Mouse (Mus musculus): ENCODE results near the gene Hibadh. TPM values are rescaled to one million over a fixed set of nuclear protein-coding genes. Genes with fewer than 3 reads are reported as not detected.

Hibadh gene
- polyA plus RNA-seq, 1 experiment from 2014 or later: 116 TPM

DNA sequence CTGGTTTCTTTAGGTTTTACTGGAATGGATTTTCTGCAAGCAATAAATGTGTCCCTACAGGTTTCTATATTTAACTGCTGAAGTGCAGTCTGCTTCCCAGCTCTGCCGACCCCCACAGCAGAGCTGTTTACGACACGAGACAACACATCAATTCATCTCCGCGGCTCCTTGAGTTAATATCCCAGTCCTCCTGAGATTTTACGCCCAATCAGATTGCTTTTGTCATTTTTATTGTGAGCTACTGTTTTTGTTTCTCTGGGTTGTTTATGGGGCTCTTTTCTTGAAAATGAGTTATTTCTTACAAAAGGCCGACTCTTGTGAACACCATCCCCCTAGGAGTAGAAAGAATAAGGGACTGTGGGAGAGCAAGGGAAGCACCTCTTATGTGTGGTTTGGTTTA lies 2.0 kb upstream of the Hibadh start:
- Histone ChIP-seq H3K27ac (ENCODE audit: low read length) (no peak overlapping the region), H3K9me3 (replicated peaks; ENCODE audit: control insufficient read depth, low read length) (no peaks in the 10 kb centered on the region), H3K9ac (ENCODE audit: low read length) (no peak overlapping the region), H3K4me2 (ENCODE audit: low read depth, low read length) (no peak overlapping the region), H3K4me1 (ENCODE audit: control insufficient read depth, insufficient read depth, low read length) (no peaks in the 10 kb centered on the region), H3K36me3 (ENCODE audit: control insufficient read depth, insufficient read depth, low read length) (no peaks in the 10 kb centered on the region), H3K27me3 (ENCODE audit: control insufficient read depth, insufficient read depth, low read length) (no peaks in the 10 kb centered on the region), H3K4me3 (replicated peaks; ENCODE audit: low read length) (no peak overlapping the region)
- WGBS: 43% methylated on average over 7 of the region's 7 CpGs
- ATAC-seq (ENCODE audit: insufficient read depth, low FRiP score): no peak

DNA sequence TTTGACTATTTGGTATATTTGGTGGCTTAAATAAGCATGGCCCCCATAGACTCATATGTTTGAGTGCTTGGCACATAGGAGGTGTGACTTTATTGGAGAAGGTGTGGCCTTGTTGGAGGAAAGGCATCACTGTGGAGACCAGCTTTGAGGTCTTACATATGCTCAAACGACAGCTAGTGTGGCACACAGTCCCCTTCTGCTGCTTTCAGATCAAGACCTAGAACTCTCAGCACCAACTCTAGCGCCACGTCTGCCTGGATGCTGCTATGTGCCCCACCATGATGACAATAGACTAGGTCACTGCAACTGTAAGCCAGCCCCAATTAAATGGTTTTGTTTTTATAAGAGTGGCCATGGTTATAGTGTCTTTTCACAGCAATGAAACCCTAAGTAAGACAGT lies 887 bp upstream of the Hibadh start:
- ATAC-seq (ENCODE audit: insufficient read depth, low FRiP score): no peak
- Histone ChIP-seq H3K4me3 (replicated peaks; ENCODE audit: low read length) (no peak overlapping the region), H3K36me3 (ENCODE audit: control insufficient read depth, insufficient read depth, low read length) (no peaks in the 10 kb centered on the region), H3K4me2 (ENCODE audit: low read depth, low read length) (no peak overlapping the region), H3K9me3 (replicated peaks; ENCODE audit: control insufficient read depth, low read length) (no peaks in the 10 kb centered on the region), H3K9ac (ENCODE audit: low read length) (no peak overlapping the region), H3K4me1 (ENCODE audit: control insufficient read depth, insufficient read depth, low read length) (no peaks in the 10 kb centered on the region), H3K27me3 (ENCODE audit: control insufficient read depth, insufficient read depth, low read length) (no peaks in the 10 kb centered on the region), H3K27ac (ENCODE audit: low read length) (no peak overlapping the region)
- WGBS: 67% methylated on average over 3 of the region's 3 CpGs

DNA sequence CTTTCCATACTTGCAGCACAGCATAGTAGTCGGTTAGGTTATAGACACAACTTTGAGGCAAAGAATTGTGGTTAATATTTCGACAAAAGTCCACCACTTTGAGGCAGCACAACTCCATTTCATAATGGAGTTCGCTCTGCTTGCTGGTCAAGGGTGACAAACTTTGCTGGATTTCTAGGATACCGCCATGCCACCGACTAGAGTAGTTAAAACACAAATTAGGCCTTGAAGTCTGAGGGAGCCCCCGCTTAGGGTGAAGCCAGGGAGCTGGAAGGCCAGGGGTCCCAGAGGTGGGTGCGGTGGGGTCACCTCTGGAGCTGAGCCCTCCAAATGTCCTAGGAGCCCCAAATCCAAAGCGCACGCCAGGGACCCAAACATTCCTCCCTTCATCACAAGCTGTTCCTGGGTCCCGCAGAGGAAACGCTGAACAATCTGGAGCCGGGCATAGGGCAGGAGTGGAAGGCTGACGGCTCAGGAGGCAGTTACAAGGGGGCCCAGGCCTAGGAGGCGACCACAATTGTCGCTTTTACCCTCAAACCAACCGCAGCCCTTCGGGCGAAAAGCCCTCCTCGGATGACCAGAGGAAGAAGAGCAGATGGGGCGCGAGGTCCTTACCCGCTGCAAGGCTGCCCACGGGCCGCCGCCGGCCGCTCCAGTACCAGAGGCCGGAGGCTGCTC lies 504 bp downstream of the Hibadh start:
- H3K9ac ChIP-seq (ENCODE audit: low read length): peak overlapping the region; percentile 93
- H3K4me1 ChIP-seq (ENCODE audit: control insufficient read depth, insufficient read depth, low read length): no peaks in the 10 kb centered on the region
- peak overlapping the region; percentile 85 for H3K4me2 ChIP-seq (ENCODE audit: low read depth, low read length)
- 2% methylated on average over 28 of the region's 28 CpGs for WGBS
- no peaks in the 10 kb centered on the region for H3K9me3 ChIP-seq (replicated peaks; ENCODE audit: control insufficient read depth, low read length)
- H3K27ac ChIP-seq (ENCODE audit: low read length): peak overlapping the region; percentile 83
- no peaks in the 10 kb centered on the region for H3K36me3 ChIP-seq (ENCODE audit: control insufficient read depth, insufficient read depth, low read length)
- no peaks in the 10 kb centered on the region for H3K27me3 ChIP-seq (ENCODE audit: control insufficient read depth, insufficient read depth, low read length)
- H3K4me3 ChIP-seq (replicated peaks; ENCODE audit: low read length): peak overlapping the region; percentile 73
- ATAC-seq (ENCODE audit: insufficient read depth, low FRiP score): peak; percentile 17; the same call in 1 of the 2 replicates

- H3K9ac ChIP-seq (ENCODE audit: low read length): no peak overlapping the region
- no peaks in the 10 kb centered on the region for H3K27me3 ChIP-seq (ENCODE audit: control insufficient read depth, insufficient read depth, low read length)
- H3K9me3 ChIP-seq (replicated peaks; ENCODE audit: control insufficient read depth, low read length): no peaks in the 10 kb centered on the region
- peak overlapping the region; percentile 85 for H3K4me2 ChIP-seq (ENCODE audit: low read depth, low read length)
- WGBS: 56% methylated on average over 1 of the region's 1 CpGs
- no peak for ATAC-seq (ENCODE audit: insufficient read depth, low FRiP score)
- no peaks in the 10 kb centered on the region for H3K36me3 ChIP-seq (ENCODE audit: control insufficient read depth, insufficient read depth, low read length)
- H3K4me1 ChIP-seq (ENCODE audit: control insufficient read depth, insufficient read depth, low read length): no peaks in the 10 kb centered on the region
- no peak overlapping the region for H3K27ac ChIP-seq (ENCODE audit: low read length)
- H3K4me3 ChIP-seq (replicated peaks; ENCODE audit: low read length): peak overlapping the region; percentile 73; the same call in 1 of the 2 replicates
These were observed 1.6 kb downstream of the Hibadh start for GRCm38 (mm10) chr6:52638471-52639185.

- no peak overlapping the region for H3K27ac ChIP-seq (ENCODE audit: low read length)
- no peaks in the 10 kb centered on the region for H3K9me3 ChIP-seq (replicated peaks; ENCODE audit: control insufficient read depth, low read length)
- ATAC-seq (ENCODE audit: insufficient read depth, low FRiP score): no peak
- H3K4me1 ChIP-seq (ENCODE audit: control insufficient read depth, insufficient read depth, low read length): no peaks in the 10 kb centered on the region
- no peak overlapping the region for H3K9ac ChIP-seq (ENCODE audit: low read length)
- H3K4me2 ChIP-seq (ENCODE audit: low read depth, low read length): no peak overlapping the region
- no peaks in the 10 kb centered on the region for H3K27me3 ChIP-seq (ENCODE audit: control insufficient read depth, insufficient read depth, low read length)
- H3K4me3 ChIP-seq (replicated peaks; ENCODE audit: low read length): no peak overlapping the region
- H3K36me3 ChIP-seq (ENCODE audit: control insufficient read depth, insufficient read depth, low read length): no peaks in the 10 kb centered on the region
- 87% methylated on average over 4 of the region's 4 CpGs for WGBS
These were observed 2.9 kb downstream of the Hibadh start for GRCm38 (mm10) chr6:52637337-52637736.

DNA sequence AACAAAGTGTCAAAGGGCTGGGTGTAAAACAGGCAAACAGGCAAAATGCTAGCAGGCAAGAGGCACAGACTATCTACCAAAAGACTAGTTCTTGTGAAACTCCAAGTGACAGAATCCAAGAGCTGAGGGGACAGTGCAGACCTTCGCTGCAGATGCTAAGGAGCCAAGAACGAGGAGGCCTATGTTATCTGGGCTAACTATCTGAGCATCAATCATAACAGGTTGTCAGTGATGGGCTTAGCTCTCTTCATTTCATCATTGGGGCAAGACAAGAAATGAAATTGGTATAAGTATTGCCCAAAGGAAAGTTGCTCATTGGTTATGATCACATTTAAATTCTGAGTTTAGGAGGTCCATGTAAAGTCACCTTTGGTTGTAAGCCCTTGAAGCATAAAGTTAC lies 4.8 kb downstream of the Hibadh start:
- Histone ChIP-seq H3K27ac (ENCODE audit: low read length) (no peak overlapping the region), H3K4me2 (ENCODE audit: low read depth, low read length) (no peak overlapping the region), H3K4me1 (ENCODE audit: control insufficient read depth, insufficient read depth, low read length) (no peaks in the 10 kb centered on the region), H3K36me3 (ENCODE audit: control insufficient read depth, insufficient read depth, low read length) (no peaks in the 10 kb centered on the region), H3K4me3 (replicated peaks; ENCODE audit: low read length) (no peak overlapping the region), H3K9me3 (replicated peaks; ENCODE audit: control insufficient read depth, low read length) (no peaks in the 10 kb centered on the region), H3K27me3 (ENCODE audit: control insufficient read depth, insufficient read depth, low read length) (no peaks in the 10 kb centered on the region), H3K9ac (ENCODE audit: low read length) (no peak overlapping the region)
- WGBS: 81% methylated on average over 2 of the region's 2 CpGs
- ATAC-seq (ENCODE audit: insufficient read depth, low FRiP score): no peak

DNA sequence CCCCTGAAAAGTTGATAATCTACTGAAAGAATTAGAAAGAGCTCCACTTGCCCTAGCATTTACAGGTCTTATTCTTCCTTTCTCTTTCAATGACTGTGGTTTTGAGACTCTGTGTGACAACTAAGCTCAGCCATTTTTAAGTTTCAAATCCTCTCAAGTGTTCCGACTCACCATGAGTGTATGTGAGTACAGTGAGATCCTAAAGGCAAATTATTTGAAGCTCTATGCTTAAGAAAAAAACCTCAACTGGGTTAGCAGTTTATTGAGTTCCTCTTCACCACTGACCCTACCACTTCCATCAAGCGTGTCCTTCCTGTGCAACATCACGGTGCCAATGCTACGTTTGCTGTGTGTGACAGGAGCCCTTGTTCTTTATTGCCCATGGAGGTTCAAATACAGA lies 9.6 kb downstream of the Hibadh start:
- no peak overlapping the region for H3K4me3 ChIP-seq (replicated peaks; ENCODE audit: low read length)
- no peak overlapping the region for H3K4me2 ChIP-seq (ENCODE audit: low read depth, low read length)
- H3K9me3 ChIP-seq (replicated peaks; ENCODE audit: control insufficient read depth, low read length): no peaks in the 10 kb centered on the region
- no peaks in the 10 kb centered on the region for H3K4me1 ChIP-seq (ENCODE audit: control insufficient read depth, insufficient read depth, low read length)
- no peak overlapping the region for H3K9ac ChIP-seq (ENCODE audit: low read length)
- no peak for ATAC-seq (ENCODE audit: insufficient read depth, low FRiP score)
- no peak overlapping the region for H3K27ac ChIP-seq (ENCODE audit: low read length)
- 97% methylated on average over 4 of the region's 4 CpGs for WGBS
- peaks cover 1% of the 10 kb centered on the region; the same call in 1 of the 2 replicates for H3K36me3 ChIP-seq (ENCODE audit: control insufficient read depth, insufficient read depth, low read length)
- H3K27me3 ChIP-seq (ENCODE audit: control insufficient read depth, insufficient read depth, low read length): no peaks in the 10 kb centered on the region

DNA sequence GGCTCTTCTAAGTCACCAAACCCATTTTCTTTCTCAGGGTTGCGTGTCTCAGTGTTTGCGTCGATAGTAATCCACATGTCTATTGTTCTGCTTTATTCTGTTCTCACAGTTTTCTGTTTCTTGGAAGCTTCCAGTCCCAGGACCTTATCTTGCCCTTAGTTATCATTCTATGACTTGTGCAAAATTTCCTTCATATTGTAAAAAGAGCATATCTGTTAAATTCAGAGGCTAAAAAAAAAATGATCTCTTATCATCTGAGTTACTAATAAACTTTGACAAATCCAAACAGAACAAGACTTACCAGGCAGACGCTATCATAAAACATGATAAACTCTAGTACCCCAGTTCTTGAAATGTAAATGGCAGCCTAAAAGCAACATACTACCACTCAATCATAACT lies 11.0 kb downstream of the Hibadh start:
- H3K27ac ChIP-seq (ENCODE audit: low read length): no peak overlapping the region
- no peak overlapping the region for H3K9ac ChIP-seq (ENCODE audit: low read length)
- no peaks in the 10 kb centered on the region for H3K27me3 ChIP-seq (ENCODE audit: control insufficient read depth, insufficient read depth, low read length)
- no peak overlapping the region for H3K4me3 ChIP-seq (replicated peaks; ENCODE audit: low read length)
- H3K36me3 ChIP-seq (ENCODE audit: control insufficient read depth, insufficient read depth, low read length): peaks cover 4% of the 10 kb centered on the region; the same call in 1 of the 2 replicates
- ATAC-seq (ENCODE audit: insufficient read depth, low FRiP score): no peak
- no peaks in the 10 kb centered on the region for H3K4me1 ChIP-seq (ENCODE audit: control insufficient read depth, insufficient read depth, low read length)
- 89% methylated on average over 4 of the region's 4 CpGs for WGBS
- no peak overlapping the region for H3K4me2 ChIP-seq (ENCODE audit: low read depth, low read length)
- H3K9me3 ChIP-seq (replicated peaks; ENCODE audit: control insufficient read depth, low read length): no peaks in the 10 kb centered on the region

- Histone ChIP-seq H3K4me3 (replicated peaks; ENCODE audit: low read length) (no peak overlapping the region), H3K9me3 (replicated peaks; ENCODE audit: control insufficient read depth, low read length) (no peaks in the 10 kb centered on the region), H3K4me2 (ENCODE audit: low read depth, low read length) (no peak overlapping the region), H3K27me3 (ENCODE audit: control insufficient read depth, insufficient read depth, low read length) (no peaks in the 10 kb centered on the region), H3K27ac (ENCODE audit: low read length) (no peak overlapping the region), H3K9ac (ENCODE audit: low read length) (no peak overlapping the region), H3K4me1 (ENCODE audit: control insufficient read depth, insufficient read depth, low read length) (peaks cover 13% of the 10 kb centered on the region), H3K36me3 (ENCODE audit: control insufficient read depth, insufficient read depth, low read length) (peaks cover 4% of the 10 kb centered on the region; the same call in 1 of the 2 replicates)
- ATAC-seq (ENCODE audit: insufficient read depth, low FRiP score): no peak
- 84% methylated on average over 4 of the region's 4 CpGs for WGBS
These were observed 13.5 kb downstream of the Hibadh start for GRCm38 (mm10) chr6:52626735-52627134.
